Mouse (Mus musculus) liver, postnatal 0 days (tissue): ENCODE data around the gene Fam102b.

Experiments
- CTCF ChIP-seq: sonication (generic); IDR thresholded peaks from 2 replicates; pipeline ENCODE4 v1.5.1; 2016; ENCODE audit warnings: antibody characterized with exemption, low read depth
- EP300 ChIP-seq: IDR thresholded peaks from 2 replicates; pipeline ENCODE4 v1.6.1; 2016; ENCODE audit warnings: antibody characterized with exemption, low read depth, mild to moderate bottlenecking

DNA sequence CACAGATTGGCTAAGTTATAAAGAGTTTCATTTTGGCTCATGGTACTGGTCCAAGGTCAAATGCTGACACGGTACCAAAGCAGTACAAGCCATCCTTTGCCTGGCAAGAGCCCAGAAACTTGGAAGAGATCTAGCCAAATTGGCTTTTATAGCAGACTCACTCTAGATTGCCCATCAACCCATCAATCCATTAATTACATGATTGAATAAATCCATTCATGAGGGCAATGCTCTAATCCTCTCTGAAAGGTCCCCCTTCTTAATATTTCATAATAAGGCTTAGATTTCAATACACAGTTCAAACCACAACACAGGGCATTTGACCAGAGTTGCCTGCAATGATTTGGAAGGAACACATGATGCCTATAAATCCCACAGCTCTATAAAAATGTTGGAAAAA, 7.0 kb upstream of the Fam102b start:
- no peak for TF ChIP-seq CTCF
- TF ChIP-seq EP300, result no peak
